ENCODE assay signal across 16 mouse cellular contexts in genomic region chr15:91096606-91097005, GRCm38 (mm10). TPM values are rescaled to one million over a fixed set of nuclear protein-coding genes. Genes with fewer than 3 reads are reported as not detected.
"Had no signal": no experiment of that assay in that cellular context is flagged by ENCODE, and none has a peak within 500 bp of the region (broad histone marks: within the 10 kb centered on the region; RNA-seq: fewer than 3 reads in every experiment).

No protein-coding gene starts in this region.

- H3K4me2 ChIP-seq: liver, embryonic 13.5 days; lung, embryonic 15.5 days; midbrain, embryonic 12.5 days had no signal

- H3K27me3 ChIP-seq: liver, embryonic 13.5 days; lung, embryonic 15.5 days; megakaryocyte, embryonic 14.5 days had no signal

- DNase-seq: kidney, adult 11 months; kidney, adult 9 months; kidney, postnatal 36 days; layer of hippocampus, adult 9-11 months; layer of hippocampus, postnatal 36 days; liver; liver, embryonic 13.5 days; liver, postnatal 0 days; lung, postnatal 14 days; right cerebral cortex, postnatal 14 days had no signal

- H3K4me3 ChIP-seq: liver, embryonic 13.5 days; lung, embryonic 15.5 days; megakaryocyte, embryonic 14.5 days; midbrain, embryonic 12.5 days had no signal

- H3K9ac ChIP-seq: liver, embryonic 13.5 days; liver, postnatal 0 days; lung, embryonic 15.5 days; midbrain, embryonic 12.5 days had no signal

- H3K36me3 ChIP-seq: liver, embryonic 13.5 days; lung, embryonic 15.5 days; midbrain, embryonic 12.5 days had no signal

- ATAC-seq: liver, postnatal 0 days; midbrain, embryonic 16.5 days had no signal

- H3K9me3 ChIP-seq: liver, embryonic 13.5 days; lung, embryonic 15.5 days; midbrain, embryonic 12.5 days had no signal

- H3K4me1 ChIP-seq: liver, embryonic 13.5 days; megakaryocyte, embryonic 14.5 days had no signal

- H3K27ac ChIP-seq: kidney, postnatal 0 days; liver, embryonic 13.5 days; lung, embryonic 15.5 days; macrophage; midbrain, embryonic 12.5 days had no signal

RNA-seq across cellular contexts. Expression of gene Kif21a, which starts 46.9 kb away (rescaled TPM):
- polyA plus RNA-seq: macrophage had no signal
